Mouse (Mus musculus): ENCODE measurements at regions not wholly inside any gene's neighbourhood (a gene's known extent, or its start where the extent isn't known, plus 50 kb on each side); places are given as distances from the start of the nearest gene placed in this dataset.

DNA sequence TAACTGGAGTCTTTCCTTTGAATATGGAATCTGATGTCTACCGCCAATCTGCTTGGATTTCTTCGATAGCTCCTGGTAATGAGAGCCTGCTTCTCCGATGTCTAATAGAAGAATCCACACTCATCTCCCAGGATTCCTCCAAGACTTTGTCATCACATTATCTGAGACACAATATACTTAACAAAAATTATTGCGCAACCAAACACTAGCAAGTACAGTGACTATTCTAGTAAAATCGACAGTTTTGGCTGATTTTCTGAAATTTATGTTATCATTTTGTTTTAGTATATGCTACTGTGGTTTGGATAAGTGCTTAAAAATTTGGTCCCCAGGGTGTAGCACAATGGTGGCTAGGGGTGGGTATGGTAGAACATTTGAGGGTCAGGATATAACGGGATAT lies 266.5 kb downstream of the Gm5447 start:
- no peak for DNase-seq (ENCODE audit: low read depth)

DNA sequence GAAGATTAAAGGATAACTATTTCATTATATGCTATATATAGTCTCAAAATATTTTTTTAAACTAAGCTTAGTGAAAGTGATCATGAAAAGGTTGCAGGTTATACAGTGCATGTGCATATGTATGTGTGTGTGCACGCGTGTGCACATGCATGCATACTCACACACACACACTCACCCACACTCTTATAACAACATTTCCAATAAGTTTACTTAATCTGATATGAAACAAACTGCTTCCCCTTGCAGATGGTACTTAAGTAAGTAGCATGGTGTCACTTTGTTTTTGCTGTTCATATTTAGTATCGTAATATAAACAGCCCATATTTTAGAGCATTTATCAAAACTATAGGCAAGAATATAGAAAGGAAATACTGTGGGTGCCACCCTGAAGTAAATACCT lies 275.0 kb downstream of the Gm5447 start:
- DNase-seq (ENCODE audit: low read depth), result no peak

DNA sequence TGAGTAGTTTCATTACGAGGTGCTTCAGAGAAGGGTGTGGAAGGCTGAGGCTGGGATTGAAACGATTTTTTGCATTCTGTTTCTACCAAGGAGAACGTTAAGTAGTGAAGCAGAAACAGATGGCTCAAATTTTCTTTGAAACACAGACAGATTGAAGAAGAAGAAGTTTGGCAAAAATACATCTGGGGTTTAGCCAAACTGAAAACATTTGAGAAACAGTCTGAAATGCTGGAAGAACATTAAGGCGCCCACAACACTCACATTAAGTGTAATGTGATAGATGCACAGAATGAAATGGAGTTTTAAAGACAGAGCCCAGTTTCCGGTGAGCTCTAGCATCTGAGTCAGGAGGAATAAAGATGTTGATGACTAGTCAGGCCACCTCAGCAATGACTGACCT lies 275.5 kb downstream of the Gm5447 start:
- DNase-seq (ENCODE audit: low read depth), result no peak

DNA sequence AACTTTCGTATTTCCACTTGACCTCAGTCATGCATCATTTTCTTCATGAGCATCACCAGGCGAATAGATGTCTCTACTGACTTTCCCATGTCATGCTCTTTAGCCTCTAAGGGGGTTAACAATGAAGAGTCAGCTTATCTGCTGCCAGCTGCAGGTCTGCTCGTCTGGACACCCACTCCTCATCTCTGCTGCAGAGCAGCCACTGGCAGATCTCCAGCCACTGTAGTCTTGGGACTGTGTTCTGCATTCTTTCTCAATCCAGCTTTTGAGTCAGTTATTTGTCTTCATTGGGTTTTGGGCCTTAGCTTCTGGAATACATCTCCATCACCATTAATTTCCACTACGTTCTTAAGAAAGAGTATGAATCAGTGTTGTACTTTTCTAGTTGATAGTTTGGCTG lies 280.0 kb downstream of the Gm5447 start:
- no peak for DNase-seq (ENCODE audit: low read depth)

DNA sequence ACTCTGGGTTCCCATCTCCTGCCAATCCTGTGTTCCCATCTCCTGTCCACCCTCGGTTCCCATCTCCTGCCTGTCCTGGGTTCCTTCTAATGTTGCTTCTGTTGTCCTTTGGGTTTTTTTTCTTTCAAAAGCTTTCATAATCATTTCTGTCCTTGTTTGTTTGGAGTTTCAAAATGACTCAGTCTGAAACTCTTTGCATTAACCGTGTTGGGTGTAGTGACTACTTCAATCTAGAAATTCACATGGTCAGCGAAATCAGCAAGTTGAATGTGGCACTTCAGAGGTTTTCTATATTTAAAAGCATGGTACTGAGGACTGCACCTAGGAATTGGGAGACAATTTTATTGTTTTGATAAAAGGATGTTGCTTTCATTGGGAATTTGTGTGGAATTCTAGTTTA lies 280.7 kb downstream of the Gm5447 start:
- DNase-seq (ENCODE audit: low read depth), result no peak

DNA sequence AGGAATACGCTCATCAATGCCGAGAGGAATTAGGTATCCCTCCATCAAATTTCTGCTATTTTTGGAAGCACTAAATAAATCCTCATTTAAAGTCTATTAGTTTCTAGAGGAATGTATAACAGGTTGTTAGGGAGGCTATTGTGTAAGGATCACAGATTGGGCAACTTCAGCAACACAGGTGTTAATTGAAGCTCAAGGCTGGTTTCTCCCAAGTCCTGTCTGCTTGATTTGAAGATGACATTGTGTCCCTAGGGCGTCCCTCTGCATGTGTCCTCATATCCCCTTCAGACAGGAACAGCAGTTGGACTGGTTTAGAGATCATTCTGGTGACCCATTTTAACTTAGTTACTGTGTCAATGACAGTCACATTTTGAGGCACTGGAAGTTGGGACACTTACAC lies 281.5 kb downstream of the Gm5447 start:
- no peak for DNase-seq (ENCODE audit: low read depth)

DNA sequence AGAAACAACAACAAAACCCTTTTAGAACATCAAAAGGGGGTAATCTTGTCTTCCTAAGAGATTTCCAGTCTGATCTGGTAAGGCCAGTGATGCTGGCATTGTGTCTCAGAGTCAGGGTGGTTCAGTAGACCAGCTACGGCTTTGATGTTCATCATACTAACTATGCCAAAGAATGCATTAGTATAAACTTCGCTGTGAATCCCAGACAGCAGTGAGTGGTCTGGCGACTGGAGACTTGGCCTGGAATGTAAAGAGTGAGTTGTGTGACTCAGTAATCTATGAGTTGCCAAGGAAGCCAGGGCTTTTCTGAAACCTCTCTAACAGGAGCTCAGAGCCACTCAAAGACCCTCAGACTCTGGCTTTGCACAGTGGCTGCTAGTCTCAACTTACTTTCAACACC lies 288.1 kb upstream of the Foxq1 start:
- DNase-seq (ENCODE audit: low read depth), result no peak

DNA sequence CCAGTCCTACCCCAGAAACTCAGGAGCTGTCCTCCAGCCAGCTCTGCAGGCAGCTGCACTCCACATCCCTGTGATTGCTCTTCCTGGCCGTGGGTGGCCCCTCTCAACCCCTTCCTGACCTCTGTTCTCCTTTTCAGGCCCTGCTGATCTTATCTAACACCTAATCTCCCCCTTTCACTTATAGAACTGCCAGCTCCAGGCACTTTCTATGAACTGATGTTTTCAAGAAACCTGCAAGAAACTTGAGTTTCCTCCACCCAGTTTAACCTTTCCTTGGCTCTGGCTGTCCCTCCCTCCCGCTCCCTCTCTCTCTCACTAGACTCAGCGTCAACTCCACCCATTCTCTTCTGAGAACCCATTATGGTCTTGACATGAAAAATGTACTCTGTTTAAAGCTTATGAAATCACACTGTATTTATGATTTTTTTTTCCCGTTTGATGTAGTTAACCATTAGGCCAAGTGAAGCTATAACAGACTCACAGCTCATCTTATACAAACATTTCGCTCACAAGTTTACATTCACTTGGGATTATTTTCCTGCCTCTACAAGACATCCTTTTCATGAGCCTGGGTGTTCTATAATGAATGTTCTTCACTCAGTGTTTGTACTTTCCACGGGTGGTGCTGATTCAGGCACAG lies 279.8 kb upstream of the Foxq1 start:
- no peak for DNase-seq (ENCODE audit: low read depth)

DNA sequence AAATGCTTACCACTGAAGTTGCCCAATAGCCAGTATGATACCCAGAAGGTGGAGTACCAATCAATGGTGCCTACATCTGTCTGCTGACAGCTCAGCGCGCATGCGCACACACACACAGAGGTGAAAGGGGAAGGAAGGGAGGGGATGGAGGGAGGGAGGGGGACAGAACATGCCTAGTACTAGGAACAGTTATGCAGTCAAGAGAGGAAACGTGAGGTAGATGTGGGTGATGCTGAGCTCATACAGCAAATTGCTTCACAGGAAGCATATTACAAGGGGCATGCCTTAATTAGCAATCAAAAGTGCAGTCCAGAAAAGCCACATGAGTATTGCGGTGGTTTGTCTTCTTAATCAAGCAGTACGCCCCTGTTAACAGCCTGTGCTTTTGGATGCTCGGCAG lies 265.3 kb upstream of the Foxq1 start:
- DNase-seq (ENCODE audit: low read depth), result no peak

DNA sequence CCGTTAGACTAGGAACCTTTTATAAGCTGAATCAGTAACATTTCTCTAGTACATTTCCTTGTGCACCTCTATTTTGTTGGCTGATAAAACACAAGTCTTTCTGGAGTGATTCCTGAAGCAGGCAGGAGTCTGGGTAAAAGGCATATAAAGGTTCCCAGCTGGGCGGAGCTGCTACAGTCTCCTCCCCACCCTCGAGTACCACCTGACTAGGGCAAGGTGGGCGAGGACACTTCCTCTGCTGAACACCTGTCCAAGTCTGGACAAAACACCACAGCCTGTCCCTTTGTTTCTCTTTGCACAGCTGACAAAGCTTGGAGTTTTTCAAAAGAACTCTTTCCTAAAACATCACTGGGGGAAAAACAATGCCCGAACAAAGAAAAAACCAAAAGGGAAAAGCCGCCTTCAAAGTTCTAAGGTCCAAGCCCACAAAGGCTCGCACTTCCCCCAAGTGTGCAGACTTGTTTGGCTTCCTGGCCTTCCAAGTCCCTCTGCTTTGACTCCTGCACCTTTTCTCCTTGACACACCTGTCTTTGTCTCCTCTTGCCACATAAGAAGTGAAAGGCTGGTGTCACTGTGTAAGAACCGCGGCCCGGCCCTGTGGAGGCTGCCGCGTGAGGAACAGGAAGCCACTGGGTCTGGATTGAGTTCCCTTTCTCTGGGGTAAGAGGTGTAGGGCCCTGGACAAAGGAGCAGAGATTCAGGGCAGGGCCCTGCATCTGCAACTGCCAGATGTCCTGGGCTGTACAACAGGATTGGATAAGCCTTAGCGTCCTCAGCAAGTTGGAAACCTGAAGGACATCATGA lies 263.1 kb upstream of the Foxq1 start:
- DNase-seq (ENCODE audit: low read depth), result no peak

DNA sequence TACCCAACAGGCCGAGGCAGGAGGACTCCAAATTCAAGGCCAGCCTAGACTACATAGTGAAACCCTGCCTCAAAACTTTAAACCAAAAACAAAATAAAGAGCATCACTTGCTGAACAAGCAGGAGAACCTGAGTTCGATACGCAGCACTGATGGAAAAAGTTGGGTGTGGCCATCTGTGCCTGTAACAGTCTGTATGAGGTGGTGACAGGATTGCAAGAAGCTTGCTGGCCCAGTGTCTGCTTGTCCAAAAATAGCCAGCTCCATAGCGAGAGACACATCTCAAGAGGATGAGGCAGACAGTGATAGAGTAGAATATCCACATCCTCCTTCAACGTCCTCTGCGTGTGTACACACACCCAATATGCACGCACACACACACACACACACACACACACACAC lies 261.9 kb upstream of the Foxq1 start:
- no peak for DNase-seq (ENCODE audit: low read depth)

DNA sequence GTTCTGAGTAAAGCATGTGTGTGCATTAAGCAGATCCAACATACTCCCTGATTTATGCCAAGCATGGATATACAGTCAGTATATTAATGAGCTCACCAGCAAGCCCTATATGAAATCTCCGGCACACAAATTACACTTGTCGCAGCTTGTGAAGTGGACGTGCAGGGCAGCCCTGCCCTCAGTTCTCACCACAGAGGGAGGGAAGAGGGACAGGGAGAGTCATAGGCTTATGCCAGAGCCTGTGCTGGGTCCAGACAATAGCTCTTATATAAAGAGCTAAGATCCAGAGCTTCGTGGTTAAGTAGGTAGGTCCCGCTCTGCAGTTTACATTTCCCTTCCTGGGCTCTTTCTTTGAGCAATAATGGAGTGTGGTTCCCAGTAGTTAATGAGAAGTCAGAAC lies 252.7 kb upstream of the Foxq1 start:
- no peak for DNase-seq (ENCODE audit: low read depth)

DNA sequence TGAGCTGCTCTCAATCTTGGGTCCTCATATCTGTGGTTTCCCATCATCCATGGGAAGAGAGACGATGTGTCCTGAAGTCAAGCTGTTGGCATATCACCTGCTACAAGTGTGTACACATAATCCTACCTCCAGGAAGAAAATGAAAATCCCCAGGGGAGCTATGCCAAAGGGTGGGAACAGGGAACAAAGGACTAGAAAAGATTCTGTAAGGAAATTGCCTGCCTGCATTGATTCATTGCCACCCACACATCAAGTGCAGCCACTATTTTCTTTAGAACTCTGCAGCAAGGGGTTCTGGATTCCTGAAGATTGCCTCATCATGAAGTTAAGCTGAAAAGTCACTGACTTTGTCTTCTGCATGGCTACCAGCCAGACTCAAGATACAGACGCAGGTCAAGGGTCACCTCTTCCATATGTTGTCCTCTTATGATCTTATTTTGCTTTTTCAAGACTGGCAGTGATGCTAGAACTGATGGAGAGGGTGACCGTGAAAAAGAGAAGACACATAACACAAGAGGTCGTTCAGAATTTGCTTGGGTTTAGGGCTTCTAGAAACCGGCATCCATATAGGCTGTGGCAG lies 251.6 kb upstream of the Foxq1 start:
- no peak for DNase-seq (ENCODE audit: low read depth)

DNA sequence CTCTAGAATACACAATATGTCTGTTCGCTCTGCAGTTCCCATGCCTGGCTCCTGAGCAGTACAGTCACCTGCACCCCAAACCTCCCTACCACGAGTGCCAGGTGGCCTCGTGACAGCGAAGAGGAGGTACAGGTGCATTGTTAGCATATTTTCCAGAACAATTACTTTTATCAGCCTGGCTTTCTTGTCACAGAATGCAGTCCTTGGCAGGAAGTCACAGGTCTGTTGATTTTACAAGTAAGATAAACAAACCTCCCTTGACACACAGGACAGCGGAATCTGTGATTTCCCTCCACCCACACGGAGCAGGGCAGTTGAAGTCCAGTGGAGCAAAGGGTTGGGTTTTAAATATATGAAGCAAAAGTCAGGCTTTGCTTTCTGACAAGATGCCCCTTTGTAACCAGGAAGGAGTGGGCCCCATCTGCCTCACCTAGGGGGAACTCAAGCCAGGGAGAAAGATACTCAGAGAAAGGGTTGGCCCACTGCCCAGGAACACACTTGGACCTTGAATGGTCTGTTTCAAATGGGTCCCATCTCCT lies 246.8 kb upstream of the Foxq1 start:
- no peak for DNase-seq (ENCODE audit: low read depth)

DNA sequence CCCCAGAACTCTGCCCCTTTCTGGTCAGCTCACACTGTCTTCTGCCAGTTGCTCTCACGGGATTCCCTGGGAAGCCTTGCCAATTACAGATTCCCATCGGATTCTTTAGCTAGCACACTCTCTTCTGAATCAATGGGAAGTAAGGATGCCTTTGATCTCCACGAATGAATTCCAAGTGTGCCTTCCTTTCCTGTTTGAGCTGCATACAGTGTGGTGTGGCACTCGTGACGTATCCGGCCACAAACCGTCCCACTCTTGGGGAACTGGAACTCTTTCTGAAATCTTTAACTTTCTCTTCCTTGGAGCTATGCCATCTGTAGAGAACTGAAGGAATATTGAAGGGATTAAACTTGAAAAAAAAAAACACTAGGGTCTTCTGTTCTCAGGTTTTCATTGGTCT lies 243.2 kb upstream of the Foxq1 start:
- no peak for DNase-seq (ENCODE audit: low read depth)

DNA sequence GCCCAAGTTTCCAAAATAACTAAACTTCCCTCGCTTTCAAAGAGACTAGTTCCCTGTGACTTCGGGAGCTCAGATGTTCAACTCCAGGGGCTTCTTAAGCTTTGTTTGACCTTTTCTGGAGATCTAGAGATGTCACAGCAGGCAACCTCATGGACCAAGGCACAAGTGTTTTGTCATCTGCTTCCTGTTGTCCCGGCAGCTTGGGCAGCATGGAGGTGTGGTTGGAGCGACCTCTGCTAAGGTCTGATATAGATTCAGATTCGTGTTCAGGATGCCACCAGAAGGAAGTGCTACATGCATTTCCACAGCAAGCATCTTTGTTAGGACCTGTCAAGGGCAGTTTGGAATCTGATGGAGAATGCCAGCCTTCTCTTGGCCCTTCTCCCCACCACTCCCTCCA lies 242.1 kb upstream of the Foxq1 start:
- DNase-seq (ENCODE audit: low read depth), result no peak

DNA sequence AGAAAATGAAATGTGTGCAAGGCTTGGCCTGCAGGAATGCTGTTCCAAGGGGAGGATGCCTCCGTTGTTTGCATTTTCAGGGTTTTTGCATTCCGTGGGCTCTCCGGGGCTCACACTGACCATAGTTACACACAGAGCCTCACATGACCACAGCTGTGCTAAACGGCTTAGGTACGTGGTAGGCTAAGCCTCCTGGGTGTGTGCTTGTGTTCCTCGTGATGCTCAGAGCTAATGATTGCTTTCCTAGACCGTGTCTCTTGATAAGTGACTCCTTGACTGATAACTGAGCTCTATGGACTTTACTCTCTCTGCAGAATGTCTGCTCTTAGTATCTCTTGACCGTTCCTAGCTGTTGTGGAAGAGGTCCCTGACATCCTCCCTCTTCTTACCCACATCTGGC lies 238.9 kb upstream of the Foxq1 start:
- DNase-seq (ENCODE audit: low read depth), result no peak

DNA sequence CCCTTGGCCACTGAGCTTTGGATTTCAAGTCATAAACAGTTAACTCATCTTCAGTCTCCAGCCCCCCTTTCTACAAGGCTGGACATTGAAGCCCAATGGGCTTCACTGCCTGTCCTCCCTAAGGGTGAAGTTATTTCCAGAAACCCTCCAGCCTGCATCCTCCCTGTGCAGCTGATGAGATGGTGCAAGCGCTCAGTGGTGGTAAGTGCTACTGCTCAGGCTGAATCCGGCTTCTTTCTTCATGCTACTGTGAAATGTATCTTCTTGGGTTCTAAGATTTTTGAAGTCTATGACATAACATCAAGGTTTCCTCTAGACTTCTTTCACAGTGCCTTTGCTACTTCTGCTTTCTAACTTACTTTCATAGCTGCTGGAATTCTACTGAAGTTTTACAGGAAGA lies 237.9 kb upstream of the Foxq1 start:
- DNase-seq (ENCODE audit: low read depth), result no peak

DNA sequence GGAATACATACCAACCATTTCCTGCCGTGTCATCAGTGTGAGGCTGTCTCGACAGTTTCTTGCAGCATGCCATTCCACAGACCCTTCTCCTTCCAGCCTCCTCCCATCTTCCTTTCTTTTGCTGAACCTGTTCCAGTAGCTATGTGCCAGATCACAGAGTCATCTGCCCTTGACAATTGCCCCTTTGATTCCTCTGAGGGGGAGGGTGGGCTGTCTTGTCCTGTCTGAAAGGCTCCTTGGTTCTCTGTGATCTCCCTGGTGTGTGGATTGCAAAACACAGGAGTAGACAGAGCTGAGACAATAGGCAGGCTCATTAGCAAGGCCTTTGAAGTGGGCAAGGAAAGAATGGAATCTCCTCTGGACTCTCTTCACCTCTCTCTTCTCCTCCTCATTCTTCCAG lies 234.5 kb upstream of the Foxq1 start:
- DNase-seq (ENCODE audit: low read depth), result no peak

DNA sequence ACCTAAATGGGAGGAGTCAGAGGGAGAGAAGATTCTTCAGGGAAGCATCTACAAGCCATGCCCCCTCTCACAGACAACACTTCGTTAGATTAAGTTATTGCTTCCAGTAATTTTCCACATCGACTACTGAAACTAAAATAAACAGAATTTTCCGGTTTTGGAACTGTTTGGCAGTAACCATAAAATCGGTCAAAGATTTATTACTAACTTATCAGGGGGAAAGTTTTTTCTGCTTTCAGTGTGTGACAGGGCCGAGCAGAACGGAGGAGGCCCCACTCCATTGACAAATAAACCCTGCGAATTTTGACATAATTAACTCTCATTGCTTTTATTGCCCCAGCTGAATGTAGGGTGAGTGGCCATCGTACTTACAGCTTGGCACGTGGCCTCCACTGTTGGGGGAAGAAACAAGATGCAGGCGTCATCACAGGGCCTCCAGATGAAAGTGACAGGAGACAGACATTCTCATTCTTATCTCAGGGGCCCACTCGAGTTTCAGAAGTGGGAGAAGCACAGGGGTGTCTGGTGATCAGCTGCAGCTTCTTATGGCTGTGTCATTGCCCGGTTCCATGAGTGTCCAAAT lies 229.6 kb upstream of the Foxq1 start:
- no peak for DNase-seq (ENCODE audit: low read depth)

DNA sequence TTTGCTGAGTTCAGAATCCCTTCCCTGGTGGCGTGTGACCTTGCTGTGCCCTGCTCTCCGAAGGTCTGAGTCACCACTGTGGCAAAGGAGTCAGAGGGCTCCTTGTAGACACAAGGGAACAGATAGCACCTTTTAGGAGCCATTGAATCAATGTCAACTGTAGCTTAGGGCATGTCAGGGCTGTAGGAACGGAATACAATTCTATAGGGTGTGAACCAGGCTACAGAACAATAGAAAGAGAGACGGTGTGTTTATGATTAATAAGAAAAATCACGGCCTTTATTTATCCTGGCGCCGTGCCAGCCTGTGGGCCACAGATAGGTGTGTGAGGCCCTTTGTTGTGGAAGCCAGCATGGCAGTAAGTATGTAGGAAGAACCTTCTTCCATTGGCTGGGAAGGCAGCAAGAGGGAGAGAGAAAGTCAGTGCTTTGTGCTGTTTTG lies 228.4 kb upstream of the Foxq1 start:
- DNase-seq (ENCODE audit: low read depth), result no peak

DNA sequence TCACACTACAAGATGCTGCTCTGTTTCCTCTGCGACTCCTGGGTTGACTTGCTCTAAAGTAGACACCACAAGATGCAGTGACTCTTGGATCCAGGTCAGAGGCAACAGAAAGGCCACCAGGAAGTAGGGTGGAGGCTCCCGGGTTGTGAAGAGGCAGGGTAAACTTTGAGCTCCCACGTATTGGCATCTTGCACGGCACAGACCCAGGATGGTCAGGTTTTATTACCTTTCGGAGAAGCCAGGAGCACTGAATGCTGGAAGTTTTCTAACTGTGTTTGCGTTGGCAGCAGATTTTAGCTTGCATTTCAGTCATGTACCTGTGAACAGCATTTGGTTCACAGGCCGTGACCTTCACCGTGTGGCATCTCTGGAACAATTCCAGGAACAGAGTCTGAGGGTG lies 227.2 kb upstream of the Foxq1 start:
- no peak for DNase-seq (ENCODE audit: low read depth)

DNA sequence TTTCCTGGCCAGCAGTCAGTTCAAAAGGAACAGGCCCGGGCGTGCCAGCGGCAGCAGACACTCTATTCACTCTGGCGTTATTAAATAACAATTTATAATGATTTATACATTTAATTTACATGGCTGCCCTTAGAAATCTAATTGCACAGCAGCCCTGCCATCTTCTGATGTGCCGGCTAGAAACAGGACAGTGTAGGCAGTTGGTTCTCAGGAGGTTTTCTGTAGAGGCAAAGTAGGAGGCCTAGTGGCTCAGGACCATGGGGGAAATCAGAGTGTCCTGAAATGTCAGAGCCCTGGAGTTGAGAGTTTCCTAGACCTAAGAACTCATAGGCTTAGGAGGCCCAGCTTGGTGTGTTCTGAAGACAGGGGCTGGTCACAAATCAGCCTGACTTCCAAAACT lies 225.2 kb upstream of the Foxq1 start:
- no peak for DNase-seq (ENCODE audit: low read depth)

Measured in naive thymus-derived CD4-positive, alpha-beta T cell, adult 2 months (primary cell).